Mouse (Mus musculus): ENCODE results near the gene Txlna. TPM values are rescaled to one million over a fixed set of nuclear protein-coding genes. Genes with fewer than 3 reads are reported as not detected.
A peak's percentile ranks its signal among the peaks of the same experiment; 100 is the strongest.

The Txlna gene
- total RNA-seq (2014; rRNA removed; ENCODE audit: low replicate concordance) (28.3 and 28.5 TPM in 2 replicates), polyA plus RNA-seq (2015; fragmentation: Nextera tagmentation; extraction: Ambion mirVana) (22.7 and 23.2 TPM in 2 replicates)

DNA sequence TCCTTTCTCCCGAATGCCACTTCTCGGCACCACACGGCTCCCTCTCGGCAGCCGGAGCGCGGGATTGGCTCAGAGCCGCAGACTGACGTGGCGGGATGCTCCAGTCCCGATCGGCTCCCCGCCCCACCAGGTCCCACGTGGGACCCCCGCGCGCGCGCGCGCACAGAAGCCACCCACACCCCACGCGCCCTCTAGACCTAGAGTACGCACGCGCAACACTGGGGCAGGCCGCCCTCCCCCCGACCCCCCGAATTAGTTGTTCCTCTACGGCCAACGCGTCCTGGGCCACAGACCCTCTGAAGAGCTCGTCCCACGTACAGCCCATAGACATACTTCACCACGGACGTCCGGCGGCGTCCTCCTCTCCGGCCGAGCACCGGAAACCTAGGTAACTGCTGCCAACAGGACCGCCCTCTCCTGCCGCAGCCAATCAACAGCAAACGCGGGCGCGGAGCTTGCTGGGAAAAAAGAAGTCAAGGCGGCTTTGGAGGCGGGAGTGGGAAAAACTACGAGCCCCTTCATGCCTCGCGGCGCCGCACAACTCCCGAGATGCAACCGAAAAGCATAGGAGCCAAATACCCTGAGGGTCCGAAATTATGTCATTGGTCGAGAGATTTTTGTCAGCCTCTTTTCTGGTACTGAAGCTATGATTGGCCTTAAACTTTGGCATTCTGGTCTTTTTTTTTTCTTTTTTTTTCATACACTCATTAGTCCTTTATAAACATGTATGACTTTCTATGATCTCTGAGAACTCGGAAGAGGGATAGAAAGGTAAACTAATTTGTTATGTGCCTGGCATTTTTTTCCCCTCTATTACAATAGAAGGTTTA lies at the start of gene Txlna:
Gene Txlna (minus strand): TSS at position 428 of the 830 bp plus-strand sequence.
- H3K4me2 ChIP-seq (ENCODE audit: low read depth, low read length), result peak within 1 kb of the TSS; percentile 91
- WGBS, result under 1% methylated on average over 55 of the region's 60 CpGs
- H3K27ac ChIP-seq (ENCODE audit: low read depth), result peak within 1 kb of the TSS; percentile 92
- H3K27me3 ChIP-seq (ENCODE audit: control insufficient read depth, insufficient read depth, low read length), result no peaks in the 10 kb centered on the region
- peak within 1 kb of the TSS; percentile 72 for H3K4me3 ChIP-seq (ENCODE audit: low read depth, low read length)
- DNase-seq (ENCODE audit: low spot score) (peak; percentile 98), ATAC-seq (ENCODE audit: insufficient read depth, low read depth) (peak; percentile 95)
- H3K9me3 ChIP-seq (replicated peaks; ENCODE audit: control insufficient read depth, low read length), result no peaks in the 10 kb centered on the region
- H3K9ac ChIP-seq (replicated peaks; ENCODE audit: low read depth, low read length), result peak within 1 kb of the TSS; percentile 75
- TF ChIP-seq CTCF (IDR thresholded peaks at IDR 0.05; ENCODE audit: low read depth) (no peak), EP300 (IDR thresholded peaks at IDR 0.05; ENCODE audit: low read depth) (peak; percentile 44; the same call in 1 of the 2 replicates)
- peaks cover 40% of the 10 kb centered on the region for H3K36me3 ChIP-seq (replicated peaks; ENCODE audit: control insufficient read depth, insufficient read depth, low read length)
- H3K4me1 ChIP-seq (ENCODE audit: control insufficient read depth, insufficient read depth), result peaks cover 21% of the 10 kb centered on the region

DNA sequence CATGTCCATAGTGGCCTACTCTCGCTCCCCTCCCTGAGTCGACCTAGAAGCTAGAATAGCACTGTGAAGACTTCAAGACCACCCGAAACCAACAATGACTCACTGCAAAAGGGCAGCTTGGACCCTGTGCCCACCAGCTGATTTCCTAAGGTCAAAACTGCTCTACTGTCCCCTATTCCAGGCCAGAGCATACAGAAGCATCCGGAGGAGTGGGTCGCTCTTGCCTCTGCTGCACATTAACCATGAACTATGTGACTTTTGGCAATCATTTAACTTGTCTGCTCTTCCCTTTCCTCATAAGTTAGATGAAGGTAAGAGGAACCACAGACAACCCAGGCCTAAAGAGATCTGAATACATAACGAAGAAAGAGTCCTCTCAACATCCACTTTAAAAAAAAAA lies 43.7 kb upstream of the Txlna start:
- Histone ChIP-seq H3K27ac (ENCODE audit: low read depth) (no peak overlapping the region), H3K36me3 (replicated peaks; ENCODE audit: control insufficient read depth, insufficient read depth, low read length) (peaks cover 88% of the 10 kb centered on the region), H3K4me2 (ENCODE audit: low read depth, low read length) (no peak overlapping the region), H3K4me1 (ENCODE audit: control insufficient read depth, insufficient read depth) (no peaks in the 10 kb centered on the region), H3K9ac (replicated peaks; ENCODE audit: low read depth, low read length) (no peak overlapping the region), H3K4me3 (ENCODE audit: low read depth, low read length) (no peak overlapping the region), H3K9me3 (replicated peaks; ENCODE audit: control insufficient read depth, low read length) (no peaks in the 10 kb centered on the region), H3K27me3 (ENCODE audit: control insufficient read depth, insufficient read depth, low read length) (no peaks in the 10 kb centered on the region)
- DNase-seq (ENCODE audit: low spot score) (no peak), ATAC-seq (ENCODE audit: insufficient read depth, low read depth) (no peak)
- 94% methylated on average over 6 of the region's 6 CpGs for WGBS
- TF ChIP-seq CTCF (IDR thresholded peaks at IDR 0.05; ENCODE audit: low read depth) (no peak), EP300 (IDR thresholded peaks at IDR 0.05; ENCODE audit: low read depth) (no peak)

DNA sequence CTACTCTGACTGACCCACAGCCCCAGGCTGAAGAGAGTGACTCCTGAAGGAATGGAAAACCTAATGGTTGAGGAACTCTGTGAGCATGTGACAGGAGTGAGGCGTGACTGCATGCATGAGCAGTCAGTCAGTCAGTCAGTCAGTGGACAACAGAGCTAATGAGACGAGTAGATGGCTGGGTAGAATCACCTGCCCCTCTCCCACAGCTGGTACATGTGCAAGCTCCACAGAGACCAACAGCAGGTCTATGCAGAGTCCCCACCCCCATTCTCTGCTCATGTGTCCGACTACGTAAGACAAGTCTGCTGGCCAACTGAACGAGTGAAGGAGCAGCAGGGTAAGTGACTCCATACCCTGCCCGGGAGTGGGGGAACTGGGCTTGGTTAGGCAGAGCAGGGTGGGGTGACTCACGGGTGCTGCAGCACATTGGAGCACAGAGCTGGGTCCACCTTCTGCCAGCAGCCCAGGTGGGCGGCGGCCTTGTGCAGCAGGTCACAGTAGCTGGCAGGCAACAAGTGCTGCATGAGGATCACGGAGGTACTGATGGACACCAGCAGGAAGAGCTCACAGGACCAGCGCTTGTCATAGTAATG lies 43.1 kb upstream of the Txlna start:
- no peaks in the 10 kb centered on the region for H3K9me3 ChIP-seq (replicated peaks; ENCODE audit: control insufficient read depth, low read length)
- ATAC-seq (ENCODE audit: insufficient read depth, low read depth) (no peak), DNase-seq (ENCODE audit: low spot score) (no peak)
- no peaks in the 10 kb centered on the region for H3K4me1 ChIP-seq (ENCODE audit: control insufficient read depth, insufficient read depth)
- H3K4me3 ChIP-seq (ENCODE audit: low read depth, low read length), result no peak overlapping the region
- no peak for TF ChIP-seq CTCF (IDR thresholded peaks at IDR 0.05; ENCODE audit: low read depth)
- TF ChIP-seq EP300 (IDR thresholded peaks at IDR 0.05; ENCODE audit: low read depth), result no peak
- no peak overlapping the region for H3K4me2 ChIP-seq (ENCODE audit: low read depth, low read length)
- peaks cover 83% of the 10 kb centered on the region for H3K36me3 ChIP-seq (replicated peaks; ENCODE audit: control insufficient read depth, insufficient read depth, low read length)
- no peak overlapping the region for H3K27ac ChIP-seq (ENCODE audit: low read depth)
- no peak overlapping the region for H3K9ac ChIP-seq (replicated peaks; ENCODE audit: low read depth, low read length)
- no peaks in the 10 kb centered on the region for H3K27me3 ChIP-seq (ENCODE audit: control insufficient read depth, insufficient read depth, low read length)
- 89% methylated on average over 11 of the region's 11 CpGs for WGBS

DNA sequence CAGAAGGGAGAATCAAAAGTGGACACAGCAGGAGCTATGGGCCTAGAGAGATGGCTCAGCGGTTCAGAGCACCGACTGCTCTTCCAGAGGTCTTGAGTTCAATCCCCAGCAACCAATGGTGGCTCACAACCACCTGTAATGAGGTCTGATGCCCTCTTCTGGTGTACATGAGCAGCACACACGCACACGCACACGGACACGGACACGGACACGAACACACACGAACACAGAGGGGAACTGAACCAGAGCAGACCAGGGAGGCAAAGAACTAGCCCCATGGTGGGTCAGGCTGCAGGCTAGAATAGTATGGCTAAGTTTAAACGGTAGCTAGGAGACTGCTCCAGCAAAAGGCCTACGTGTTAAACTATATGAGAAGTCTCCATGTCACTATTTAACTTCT lies 41.0 kb upstream of the Txlna start:
- no peak overlapping the region for H3K27ac ChIP-seq (ENCODE audit: low read depth)
- TF ChIP-seq CTCF (IDR thresholded peaks at IDR 0.05; ENCODE audit: low read depth) (no peak), EP300 (IDR thresholded peaks at IDR 0.05; ENCODE audit: low read depth) (no peak)
- no peaks in the 10 kb centered on the region for H3K9me3 ChIP-seq (replicated peaks; ENCODE audit: control insufficient read depth, low read length)
- H3K9ac ChIP-seq (replicated peaks; ENCODE audit: low read depth, low read length), result no peak overlapping the region
- H3K36me3 ChIP-seq (replicated peaks; ENCODE audit: control insufficient read depth, insufficient read depth, low read length), result peaks cover 69% of the 10 kb centered on the region
- no peaks in the 10 kb centered on the region for H3K4me1 ChIP-seq (ENCODE audit: control insufficient read depth, insufficient read depth)
- no peak overlapping the region for H3K4me2 ChIP-seq (ENCODE audit: low read depth, low read length)
- H3K27me3 ChIP-seq (ENCODE audit: control insufficient read depth, insufficient read depth, low read length), result no peaks in the 10 kb centered on the region
- no peak overlapping the region for H3K4me3 ChIP-seq (ENCODE audit: low read depth, low read length)
- DNase-seq (ENCODE audit: low spot score) (no peak), ATAC-seq (ENCODE audit: insufficient read depth, low read depth) (no peak)
- WGBS, result 95% methylated on average over 11 of the region's 11 CpGs

DNA sequence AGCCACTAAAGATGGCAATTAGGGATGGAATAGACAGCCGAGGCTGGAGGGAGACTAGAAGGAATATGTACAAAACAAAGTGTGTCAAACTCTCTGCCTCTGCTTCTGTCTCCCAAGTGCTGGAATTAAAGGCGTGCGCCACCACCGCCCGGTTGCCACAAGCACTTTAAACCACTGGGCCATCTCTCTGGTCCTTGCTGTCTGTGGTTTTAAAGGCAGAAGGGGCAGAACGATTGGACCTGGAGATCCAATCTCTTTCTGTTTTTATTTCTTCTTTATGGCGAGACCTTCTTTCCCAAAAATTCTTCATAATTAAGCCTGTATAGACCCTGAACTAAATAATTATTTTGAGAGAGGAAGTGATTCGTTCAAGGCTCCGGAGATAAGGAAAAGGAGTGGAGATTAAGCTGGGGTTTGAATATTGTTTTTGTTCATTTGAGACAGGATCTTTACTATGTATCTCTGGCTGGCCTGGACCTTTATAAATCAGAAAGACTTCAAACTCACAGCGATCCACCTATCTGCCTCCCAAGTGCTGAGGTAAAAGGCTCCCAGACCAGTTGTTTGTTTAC lies 32.1 kb upstream of the Txlna start:
- Histone ChIP-seq H3K36me3 (replicated peaks; ENCODE audit: control insufficient read depth, insufficient read depth, low read length) (peaks cover 13% of the 10 kb centered on the region), H3K27me3 (ENCODE audit: control insufficient read depth, insufficient read depth, low read length) (no peaks in the 10 kb centered on the region), H3K4me1 (ENCODE audit: control insufficient read depth, insufficient read depth) (peaks cover 15% of the 10 kb centered on the region), H3K4me3 (ENCODE audit: low read depth, low read length) (peak overlapping the region; percentile 90), H3K4me2 (ENCODE audit: low read depth, low read length) (peak overlapping the region; percentile 86), H3K9ac (replicated peaks; ENCODE audit: low read depth, low read length) (peak overlapping the region; percentile 97; the same call in 1 of the 2 replicates), H3K9me3 (replicated peaks; ENCODE audit: control insufficient read depth, low read length) (no peaks in the 10 kb centered on the region), H3K27ac (ENCODE audit: low read depth) (peak overlapping the region; percentile 97)
- ATAC-seq (ENCODE audit: insufficient read depth, low read depth) (no peak; the same call in 1 of the 2 replicates), DNase-seq (ENCODE audit: low spot score) (no peak)
- WGBS, result 2% methylated on average over 10 of the region's 10 CpGs
- no peak for TF ChIP-seq CTCF (IDR thresholded peaks at IDR 0.05; ENCODE audit: low read depth)
- TF ChIP-seq EP300 (IDR thresholded peaks at IDR 0.05; ENCODE audit: low read depth), result no peak

Data from heart, postnatal 0 days (tissue).